ENCODE assay signal across 10 mouse cellular contexts in the genomic region with DNA sequence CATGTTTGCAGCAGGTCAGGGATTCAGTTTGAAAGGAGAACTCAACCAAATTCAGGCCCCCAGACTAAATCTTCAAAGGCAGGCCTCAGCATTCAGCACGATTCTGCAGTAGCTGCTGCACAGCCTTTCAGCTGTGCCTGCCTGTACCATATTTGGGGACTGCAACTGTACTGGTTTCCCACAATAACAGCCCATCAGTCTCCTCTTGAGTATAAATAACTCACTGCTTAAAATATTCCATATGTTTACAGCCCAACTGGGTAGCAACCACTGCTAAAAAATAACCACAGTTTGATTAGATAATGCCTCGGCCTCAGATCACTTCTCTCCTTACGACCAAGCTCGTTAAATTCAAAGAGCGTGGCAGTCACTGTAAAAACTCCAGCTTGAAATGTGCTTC.
DNase-seq lines count a peak whose midpoint lies in the region; ATAC-seq and TF ChIP-seq lines count a peak whose summit lies in the region.
"Had no signal": no experiment of that assay in that cellular context is flagged by ENCODE, and none has a peak within 500 bp of the region (broad histone marks: within the 10 kb centered on the region; RNA-seq: fewer than 3 reads in every experiment).

No protein-coding gene starts in this region.

- no peak overlapping the region for H3K9ac ChIP-seq in lung, embryonic 14.5 days
- H3K9ac ChIP-seq in limb, embryonic 13.5 days: no peak overlapping the region
- H3K9ac ChIP-seq: liver, embryonic 15.5 days had no signal

- H3K9me3 ChIP-seq in heart, embryonic 10.5 days: no peaks in the 10 kb centered on the region
- no peaks in the 10 kb centered on the region for H3K9me3 ChIP-seq in lung, embryonic 14.5 days (ENCODE audit: low read depth, low read length)
- H3K9me3 ChIP-seq in limb, embryonic 13.5 days: no peaks in the 10 kb centered on the region
- H3K9me3 ChIP-seq: liver, embryonic 15.5 days had no signal

- peaks cover 40% of the 10 kb centered on the region for H3K4me1 ChIP-seq in heart, embryonic 10.5 days
- H3K4me1 ChIP-seq in lung, embryonic 14.5 days (ENCODE audit: insufficient read depth): peaks cover 23% of the 10 kb centered on the region
- peaks cover 32% of the 10 kb centered on the region for H3K4me1 ChIP-seq in bone marrow macrophage, adult 2 months (ENCODE audit: control insufficient read depth, insufficient read depth, low read length)
- H3K4me1 ChIP-seq in limb, embryonic 13.5 days: peaks cover 44% of the 10 kb centered on the region

- H3K27me3 ChIP-seq in heart, embryonic 10.5 days (ENCODE audit: insufficient read depth, poor library complexity, severe bottlenecking): no peaks in the 10 kb centered on the region
- no peaks in the 10 kb centered on the region for H3K27me3 ChIP-seq in lung, embryonic 14.5 days (ENCODE audit: insufficient read depth, low read length)
- no peaks in the 10 kb centered on the region for H3K27me3 ChIP-seq in limb, embryonic 13.5 days
- H3K27me3 ChIP-seq: liver, embryonic 15.5 days had no signal

- no peak overlapping the region for H3K4me3 ChIP-seq in heart, embryonic 10.5 days
- no peak overlapping the region for H3K4me3 ChIP-seq in lung, embryonic 14.5 days (ENCODE audit: low read depth, low read length)
- H3K4me3 ChIP-seq in bone marrow macrophage, adult 2 months (ENCODE audit: insufficient read depth, low read length): peak overlapping the region; percentile 45; the same call in 1 of the 2 replicates
- no peak overlapping the region for H3K4me3 ChIP-seq in limb, embryonic 13.5 days

- H3K36me3 ChIP-seq in heart, embryonic 10.5 days: no peaks in the 10 kb centered on the region
- H3K36me3 ChIP-seq in lung, embryonic 14.5 days (ENCODE audit: insufficient read depth): no peaks in the 10 kb centered on the region
- H3K36me3 ChIP-seq in limb, embryonic 13.5 days: no peaks in the 10 kb centered on the region
- H3K36me3 ChIP-seq: liver, embryonic 15.5 days had no signal

- no peak for TF ChIP-seq CTCF in lung, embryonic 14.5 days (IDR thresholded peaks at IDR 0.05; ENCODE audit: low read depth)
- TF ChIP-seq CTCF in bone marrow macrophage, adult 2 months (IDR thresholded peaks at IDR 0.05; ENCODE audit: low read depth, low read length): no peak

- 26% methylated on average over 5 of the region's 5 CpGs for WGBS in heart, embryonic 10.5 days
- WGBS in lung, embryonic 14.5 days: 26% methylated on average over 5 of the region's 5 CpGs
- 9% methylated on average over 5 of the region's 5 CpGs for whole genome bisulfite sequencing in limb, embryonic 13.5 days

- H3K27ac ChIP-seq in heart, embryonic 10.5 days: peak overlapping the region; percentile 83
- peak overlapping the region; percentile 89 for H3K27ac ChIP-seq in lung, embryonic 14.5 days (ENCODE audit: low read depth)
- H3K27ac ChIP-seq in bone marrow macrophage, adult 2 months (ENCODE audit: insufficient read depth, low read depth, low read length): 0 out of 2 replicates have a peak overlapping the region, but pooled peaks have one; percentile 75
- peak overlapping the region; percentile 61 for H3K27ac ChIP-seq in limb, embryonic 13.5 days
- H3K27ac ChIP-seq: liver, embryonic 15.5 days had no signal

- DNase-seq in heart, embryonic 10.5 days (ENCODE audit: low spot score): no peak
- DNase-seq in heart, postnatal 4 days: no peak
- DNase-seq in lung, embryonic 14.5 days: peak; percentile 86
- no peak for DNase-seq in lung, postnatal 10 days
- DNase-seq in yolk sac, embryonic 10.5 days (ENCODE audit: low spot score): no peak
- DNase-seq in spleen, adult 12 weeks (ENCODE audit: low spot score): no peak
- DNase-seq: kidney, adult 11 months had no signal

- TF ChIP-seq POLR2A in bone marrow macrophage, adult 2 months (IDR thresholded peaks at IDR 0.05; ENCODE audit: borderline replicate concordance, low read depth, low read length): no peak

- ATAC-seq in lung, embryonic 14.5 days (ENCODE audit: insufficient read depth): peak; percentile 84
- peak; percentile 54 for ATAC-seq in limb, embryonic 13.5 days (ENCODE audit: low FRiP score, low read depth)

- H3K4me2 ChIP-seq in lung, embryonic 14.5 days: no peak overlapping the region
- peak overlapping the region; percentile 24; the same call in 1 of the 2 replicates for H3K4me2 ChIP-seq in limb, embryonic 13.5 days (replicated peaks)
